ENCODE assay signal across 16 mouse cellular contexts in the genomic region with DNA sequence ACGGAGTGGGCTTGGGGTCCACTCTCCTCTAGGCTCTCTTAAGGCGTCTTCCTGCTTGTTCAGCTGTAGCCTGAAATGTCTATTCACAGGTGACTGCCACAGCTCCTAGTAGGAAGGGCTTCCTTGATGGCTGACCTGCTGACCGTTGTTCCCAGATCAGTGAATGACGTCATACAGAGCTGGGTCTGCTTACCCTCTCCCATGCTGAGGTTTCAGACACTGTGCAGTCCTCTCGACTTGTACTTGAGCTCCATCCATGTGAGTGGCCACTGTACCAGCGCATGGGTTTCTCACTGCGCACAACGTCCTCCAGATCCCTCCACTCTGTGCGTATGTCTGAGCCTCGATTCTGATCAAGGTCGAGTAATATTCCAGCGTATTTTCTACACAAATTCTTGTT. TPM values are rescaled to one million over a fixed set of nuclear protein-coding genes. Genes with fewer than 3 reads are reported as not detected.
DNase-seq lines count a peak whose midpoint lies in the region; ATAC-seq and TF ChIP-seq lines count a peak whose summit lies in the region.
"Had no signal": no experiment of that assay in that cellular context is flagged by ENCODE, and none has a peak within 500 bp of the region (broad histone marks: within the 10 kb centered on the region; RNA-seq: fewer than 3 reads in every experiment).

No protein-coding gene starts in this region.

- ATAC-seq in forebrain, embryonic 12.5 days (ENCODE audit: low FRiP score): no peak
- ATAC-seq in forebrain, postnatal 0 days: no peak
- 0 out of 2 replicates have a peak, but pooled peaks have one; percentile 29 for ATAC-seq in kidney, embryonic 15.5 days (replicated peaks; ENCODE audit: low FRiP score)
- ATAC-seq in liver, embryonic 13.5 days (ENCODE audit: low read depth): peak; percentile 13

- H3K9ac ChIP-seq in forebrain, embryonic 12.5 days: no peak overlapping the region
- no peak overlapping the region for H3K9ac ChIP-seq in forebrain, postnatal 0 days
- no peak overlapping the region for H3K9ac ChIP-seq in kidney, embryonic 15.5 days
- H3K9ac ChIP-seq in liver, embryonic 13.5 days: no peak overlapping the region

- no peaks in the 10 kb centered on the region for H3K27me3 ChIP-seq in forebrain, embryonic 12.5 days
- H3K27me3 ChIP-seq in forebrain, postnatal 0 days (ENCODE audit: insufficient read depth, low read length): no peaks in the 10 kb centered on the region
- H3K27me3 ChIP-seq in kidney, embryonic 15.5 days: no peaks in the 10 kb centered on the region
- H3K27me3 ChIP-seq in liver, embryonic 13.5 days: no peaks in the 10 kb centered on the region

- H3K4me3 ChIP-seq in forebrain, embryonic 12.5 days (replicated peaks): no peak overlapping the region
- H3K4me3 ChIP-seq in forebrain, postnatal 0 days (ENCODE audit: low read depth, low read length): no peak overlapping the region
- no peak overlapping the region for H3K4me3 ChIP-seq in kidney, embryonic 15.5 days (replicated peaks)
- no peak overlapping the region for H3K4me3 ChIP-seq in liver, embryonic 13.5 days (replicated peaks)

- no peaks in the 10 kb centered on the region for H3K9me3 ChIP-seq in forebrain, embryonic 12.5 days
- no peaks in the 10 kb centered on the region for H3K9me3 ChIP-seq in forebrain, postnatal 0 days (ENCODE audit: low read length)
- H3K9me3 ChIP-seq in kidney, embryonic 15.5 days (replicated peaks): no peaks in the 10 kb centered on the region
- H3K9me3 ChIP-seq in liver, embryonic 13.5 days (replicated peaks): no peaks in the 10 kb centered on the region

- WGBS in forebrain, embryonic 12.5 days: 82% methylated on average over 12 of the region's 12 CpGs
- WGBS in forebrain, postnatal 0 days: 84% methylated on average over 12 of the region's 12 CpGs
- 66% methylated on average over 12 of the region's 12 CpGs for WGBS in kidney, embryonic 15.5 days
- WGBS in liver, embryonic 13.5 days (ENCODE audit: insufficient replicate concordance): 52% methylated on average over 12 of the region's 12 CpGs

- TF ChIP-seq CTCF in forebrain, postnatal 0 days (IDR thresholded peaks at IDR 0.05; ENCODE audit: low read depth): no peak

- H3K27ac ChIP-seq in forebrain, embryonic 12.5 days: peak overlapping the region; percentile 1; the same call in 1 of the 2 replicates
- H3K27ac ChIP-seq in forebrain, postnatal 0 days (ENCODE audit: low read depth, low read length): no peak overlapping the region
- H3K27ac ChIP-seq in kidney, embryonic 15.5 days: peak overlapping the region; percentile 24; the same call in 1 of the 2 replicates
- H3K27ac ChIP-seq in liver, embryonic 13.5 days: peak overlapping the region; percentile 59
- H3K27ac ChIP-seq: macrophage had no signal

- H3K4me1 ChIP-seq in forebrain, embryonic 12.5 days: no peaks in the 10 kb centered on the region
- H3K4me1 ChIP-seq in forebrain, postnatal 0 days (ENCODE audit: insufficient read depth): no peaks in the 10 kb centered on the region
- no peaks in the 10 kb centered on the region for H3K4me1 ChIP-seq in kidney, embryonic 15.5 days
- peaks cover 25% of the 10 kb centered on the region for H3K4me1 ChIP-seq in liver, embryonic 13.5 days (replicated peaks)

- DNase-seq in forebrain, postnatal 0 days: no peak
- no peak for DNase-seq in kidney, adult 9 months
- DNase-seq in R1 (ENCODE audit: low read depth, low spot score): peak; percentile 18
- DNase-seq in liver, embryonic 13.5 days: no peak
- no peak for DNase-seq in right cerebral cortex, adult 18-20 months
- DNase-seq in right cerebral cortex, postnatal 4 days: no peak
- DNase-seq: gastrocnemius, postnatal 36 days; kidney, postnatal 10 days; thymus, adult 18-20 months had no signal

- peaks cover 86% of the 10 kb centered on the region for H3K36me3 ChIP-seq in forebrain, embryonic 12.5 days (replicated peaks)
- H3K36me3 ChIP-seq in forebrain, postnatal 0 days (ENCODE audit: insufficient read depth): peaks cover 65% of the 10 kb centered on the region
- peaks cover 90% of the 10 kb centered on the region for H3K36me3 ChIP-seq in kidney, embryonic 15.5 days
- peaks cover 96% of the 10 kb centered on the region for H3K36me3 ChIP-seq in liver, embryonic 13.5 days

- H3K4me2 ChIP-seq in forebrain, embryonic 12.5 days: no peak overlapping the region
- H3K4me2 ChIP-seq in forebrain, postnatal 0 days (ENCODE audit: low read depth): no peak overlapping the region
- H3K4me2 ChIP-seq in kidney, embryonic 15.5 days: no peak overlapping the region
- H3K4me2 ChIP-seq in liver, embryonic 13.5 days: no peak overlapping the region

RNA-seq across cellular contexts. Expression of a gene that starts 15.1 kb away (rescaled TPM):
- polyA plus RNA-seq in forebrain, embryonic 12.5 days (2016; fragmentation: Nextera tagmentation; extraction: Ambion mirVana): 51.6 and 52.9 TPM in 2 replicates
- 30.1 and 32.5 TPM in 2 replicates for total RNA-seq in forebrain, postnatal 0 days (2014; rRNA removed)
- 28.1 and 35.8 TPM in 2 replicates for polyA plus RNA-seq in forebrain, postnatal 0 days (2015; fragmentation: Nextera tagmentation; extraction: Ambion mirVana)
- 48.6 and 51.2 TPM in 2 replicates for polyA plus RNA-seq in kidney, embryonic 15.5 days (2015; fragmentation: Nextera tagmentation; extraction: Ambion mirVana)
- polyA plus RNA-seq in liver, embryonic 13.5 days (2015; fragmentation: Nextera tagmentation; extraction: Ambion mirVana): 23.5 and 23.8 TPM in 2 replicates

RNA-seq across cellular contexts. Expression of a gene that starts 17.6 kb away (rescaled TPM):
- polyA plus RNA-seq in forebrain, embryonic 12.5 days (2016; fragmentation: Nextera tagmentation; extraction: Ambion mirVana): 12.4 and 13.5 TPM in 2 replicates
- total RNA-seq in forebrain, postnatal 0 days (2014; rRNA removed): 21.6 and 27.2 TPM in 2 replicates
- polyA plus RNA-seq in forebrain, postnatal 0 days (2015; fragmentation: Nextera tagmentation; extraction: Ambion mirVana): 12.4 and 15.7 TPM in 2 replicates
- polyA plus RNA-seq in kidney, embryonic 15.5 days (2015; fragmentation: Nextera tagmentation; extraction: Ambion mirVana): 25.6 and 26.6 TPM in 2 replicates
- polyA plus RNA-seq in liver, embryonic 13.5 days (2015; fragmentation: Nextera tagmentation; extraction: Ambion mirVana): 49.1 and 49.6 TPM in 2 replicates

RNA-seq across cellular contexts. Expression of a gene that starts 23.8 kb away (rescaled TPM):
- 518 and 540 TPM in 2 replicates for polyA plus RNA-seq in forebrain, embryonic 12.5 days (2016; fragmentation: Nextera tagmentation; extraction: Ambion mirVana)
- 2,084 and 2,175 TPM in 2 replicates for total RNA-seq in forebrain, postnatal 0 days (2014; rRNA removed)
- polyA plus RNA-seq in forebrain, postnatal 0 days (2015; fragmentation: Nextera tagmentation; extraction: Ambion mirVana): 466 and 485 TPM in 2 replicates
- polyA plus RNA-seq in kidney, embryonic 15.5 days (2015; fragmentation: Nextera tagmentation; extraction: Ambion mirVana): 563 and 597 TPM in 2 replicates
- 369 and 384 TPM in 2 replicates for polyA plus RNA-seq in liver, embryonic 13.5 days (2015; fragmentation: Nextera tagmentation; extraction: Ambion mirVana)

RNA-seq across cellular contexts. Expression of a gene that starts 30.2 kb away (rescaled TPM):
- 62.8 and 67.4 TPM in 2 replicates for polyA plus RNA-seq in forebrain, embryonic 12.5 days (2016; fragmentation: Nextera tagmentation; extraction: Ambion mirVana)
- 64.6 and 68.9 TPM in 2 replicates for total RNA-seq in forebrain, postnatal 0 days (2014; rRNA removed)
- 58.1 TPM in 2 replicates for polyA plus RNA-seq in forebrain, postnatal 0 days (2015; fragmentation: Nextera tagmentation; extraction: Ambion mirVana)
- polyA plus RNA-seq in kidney, embryonic 15.5 days (2015; fragmentation: Nextera tagmentation; extraction: Ambion mirVana): 41.0 and 47.9 TPM in 2 replicates
- polyA plus RNA-seq in liver, embryonic 13.5 days (2015; fragmentation: Nextera tagmentation; extraction: Ambion mirVana): 19.3 and 20.9 TPM in 2 replicates

RNA-seq across cellular contexts. Expression of a gene that starts 31.0 kb away (rescaled TPM):
- polyA plus RNA-seq in forebrain, embryonic 12.5 days (2016; fragmentation: Nextera tagmentation; extraction: Ambion mirVana): not detected in 2 replicates
- total RNA-seq in forebrain, postnatal 0 days (2014; rRNA removed): not detected in 2 replicates
- polyA plus RNA-seq in forebrain, postnatal 0 days (2015; fragmentation: Nextera tagmentation; extraction: Ambion mirVana): 0.11 and 0.24 TPM in 2 replicates
- polyA plus RNA-seq in kidney, embryonic 15.5 days (2015; fragmentation: Nextera tagmentation; extraction: Ambion mirVana): not detected in 2 replicates
- polyA plus RNA-seq in liver, embryonic 13.5 days (2015; fragmentation: Nextera tagmentation; extraction: Ambion mirVana): 0.08 TPM in 1 of 2 replicates, not detected in the other
- total RNA-seq: G1E; gastrocnemius, postnatal 36 days; left cerebral cortex, postnatal 25 days; neutrophil, adult 5-6 weeks had no signal
- polyA plus RNA-seq: forebrain, embryonic 11.5 days; G1E; macrophage had no signal

Comparison
In these comparisons a context has a peak if more than half of its experiments do, and no peak if none do; other contexts are left out.
1. ATAC-seq: peak in kidney, embryonic 15.5 days (single experiment) and liver, embryonic 13.5 days (single experiment); none in forebrain, embryonic 12.5 days (single experiment) and forebrain, postnatal 0 days (single experiment).